Mouse (Mus musculus): ENCODE results near the gene Six4. TPM values are rescaled to one million over a fixed set of nuclear protein-coding genes. Genes with fewer than 3 reads are reported as not detected.
"Not testable (repeated sequence)": the region's sequence is repeated elsewhere in the genome, so short reads cannot be mapped to it uniquely, and the experiment has no call there.

The Six4 gene
- polyA plus RNA-seq, 1 experiment, result 0.01 TPM

- no peak overlapping the region for H3K27ac ChIP-seq (ENCODE audit: insufficient read depth, low read length)
- H3K4me3 ChIP-seq (ENCODE audit: extremely low read depth, insufficient read depth, insufficient read length), result no peak overlapping the region
- no peaks in the 10 kb centered on the region for H3K36me3 ChIP-seq (ENCODE audit: control insufficient read depth, insufficient read depth, low read length)
- TF ChIP-seq CTCF (IDR thresholded peaks at IDR 0.05; ENCODE audit: extremely low read depth, insufficient read depth, insufficient read length, insufficient replicate concordance), result no peak
- no peak for TF ChIP-seq POLR2A (IDR thresholded peaks at IDR 0.05; ENCODE audit: low read depth, low read length)
- WGBS, result 90% methylated on average over 12 of the region's 12 CpGs
- H3K4me1 ChIP-seq (ENCODE audit: control insufficient read depth, insufficient read depth, insufficient read length), result no peaks in the 10 kb centered on the region
- H3K27me3 ChIP-seq (ENCODE audit: control insufficient read depth, insufficient read depth, low read length), result no peaks in the 10 kb centered on the region
- no peak for DNase-seq (ENCODE audit: low read depth in 1 of 2, low spot score in 2 of 2)
Measured at GRCm38 (mm10) chr12:73103713-73104112, 9.5 kb downstream of the Six4 start.

DNA sequence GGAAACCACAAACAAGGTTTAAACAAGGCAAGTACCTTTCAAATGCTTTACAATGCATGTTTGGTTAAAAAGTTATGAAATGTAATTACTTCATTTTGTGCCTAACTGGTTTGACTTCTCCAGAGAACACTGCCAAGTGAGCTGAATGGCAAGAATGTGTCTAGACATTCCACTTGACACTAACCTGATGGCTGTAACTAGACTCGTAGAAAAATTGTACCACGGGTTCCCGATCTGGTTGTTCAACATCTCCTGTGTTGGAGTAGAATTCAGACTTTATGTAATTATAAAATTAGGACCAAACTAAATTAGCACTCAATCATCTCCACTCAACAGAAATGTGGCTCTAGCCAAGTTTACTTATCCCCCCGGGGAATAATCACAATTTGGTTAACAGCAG, 14.7 kb downstream of the Six4 start:
- TF ChIP-seq POLR2A (IDR thresholded peaks at IDR 0.05; ENCODE audit: low read depth, low read length) (no peak), CTCF (IDR thresholded peaks at IDR 0.05; ENCODE audit: extremely low read depth, insufficient read depth, insufficient read length, insufficient replicate concordance) (no peak)
- 92% methylated on average over 4 of the region's 4 CpGs for WGBS
- Histone ChIP-seq H3K27me3 (ENCODE audit: control insufficient read depth, insufficient read depth, low read length) (no peaks in the 10 kb centered on the region), H3K4me3 (ENCODE audit: extremely low read depth, insufficient read depth, insufficient read length) (no peak overlapping the region), H3K27ac (ENCODE audit: insufficient read depth, low read length) (no peak overlapping the region), H3K36me3 (ENCODE audit: control insufficient read depth, insufficient read depth, low read length) (no peaks in the 10 kb centered on the region), H3K4me1 (ENCODE audit: control insufficient read depth, insufficient read depth, insufficient read length) (no peaks in the 10 kb centered on the region)
- no peak for DNase-seq (ENCODE audit: low read depth in 1 of 2, low spot score in 2 of 2)

DNA sequence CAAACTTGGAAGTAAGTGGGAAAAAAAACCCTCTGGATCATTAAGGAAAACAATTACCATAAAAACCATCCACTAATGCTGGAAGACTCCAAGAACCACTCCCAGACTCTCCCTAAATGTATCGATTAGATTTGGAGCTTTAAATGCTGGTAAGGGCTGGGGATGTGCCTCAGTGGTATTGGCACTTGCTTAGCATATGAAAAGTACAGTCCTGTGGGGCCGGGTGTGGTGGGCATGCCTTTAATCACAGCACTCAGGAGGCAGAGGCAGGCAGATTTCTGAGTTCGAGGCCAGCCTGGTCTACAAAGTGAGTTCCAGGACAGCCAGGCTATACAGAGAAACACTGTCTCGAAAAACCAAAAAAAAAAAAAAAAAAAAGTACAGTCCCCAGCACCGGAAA, 17.1 kb downstream of the Six4 start:
- not testable (repeated sequence) for DNase-seq (ENCODE audit: low read depth in 1 of 2, low spot score in 2 of 2); H3K4me1 ChIP-seq (ENCODE audit: control insufficient read depth, insufficient read depth, insufficient read length); H3K27me3 ChIP-seq (ENCODE audit: control insufficient read depth, insufficient read depth, low read length); H3K27ac ChIP-seq (ENCODE audit: insufficient read depth, low read length); H3K36me3 ChIP-seq (ENCODE audit: control insufficient read depth, insufficient read depth, low read length); H3K4me3 ChIP-seq (ENCODE audit: extremely low read depth, insufficient read depth, insufficient read length)
- WGBS, result 83% methylated on average over 5 of the region's 5 CpGs

- Histone ChIP-seq H3K4me1 (ENCODE audit: control insufficient read depth, insufficient read depth, insufficient read length) (no peaks in the 10 kb centered on the region), H3K27ac (ENCODE audit: insufficient read depth, low read length) (no peak overlapping the region), H3K36me3 (ENCODE audit: control insufficient read depth, insufficient read depth, low read length) (no peaks in the 10 kb centered on the region), H3K4me3 (ENCODE audit: extremely low read depth, insufficient read depth, insufficient read length) (no peak overlapping the region), H3K27me3 (ENCODE audit: control insufficient read depth, insufficient read depth, low read length) (no peaks in the 10 kb centered on the region)
- no peak for TF ChIP-seq POLR2A (IDR thresholded peaks at IDR 0.05; ENCODE audit: low read depth, low read length)
- TF ChIP-seq CTCF (IDR thresholded peaks at IDR 0.05; ENCODE audit: extremely low read depth, insufficient read depth, insufficient read length, insufficient replicate concordance), result no peak
- whole genome bisulfite sequencing, result 58% methylated on average over 2 of the region's 2 CpGs
- DNase-seq (ENCODE audit: low read depth in 1 of 2, low spot score in 2 of 2), result no peak
Measured at GRCm38 (mm10) chr12:73094605-73095004, 18.7 kb downstream of the Six4 start.

GRCm38 (mm10) chr12:73094189-73094588, 19.1 kb downstream of the Six4 start:
- Histone ChIP-seq H3K4me3 (ENCODE audit: extremely low read depth, insufficient read depth, insufficient read length) (no peak overlapping the region), H3K27me3 (ENCODE audit: control insufficient read depth, insufficient read depth, low read length) (no peaks in the 10 kb centered on the region), H3K4me1 (ENCODE audit: control insufficient read depth, insufficient read depth, insufficient read length) (no peaks in the 10 kb centered on the region), H3K36me3 (ENCODE audit: control insufficient read depth, insufficient read depth, low read length) (no peaks in the 10 kb centered on the region), H3K27ac (ENCODE audit: insufficient read depth, low read length) (no peak overlapping the region)
- no peak for TF ChIP-seq CTCF (IDR thresholded peaks at IDR 0.05; ENCODE audit: extremely low read depth, insufficient read depth, insufficient read length, insufficient replicate concordance)
- no peak for TF ChIP-seq POLR2A (IDR thresholded peaks at IDR 0.05; ENCODE audit: low read depth, low read length)
- no peak for DNase-seq (ENCODE audit: low read depth in 1 of 2, low spot score in 2 of 2)
- 85% methylated on average over 2 of the region's 2 CpGs for WGBS

DNA sequence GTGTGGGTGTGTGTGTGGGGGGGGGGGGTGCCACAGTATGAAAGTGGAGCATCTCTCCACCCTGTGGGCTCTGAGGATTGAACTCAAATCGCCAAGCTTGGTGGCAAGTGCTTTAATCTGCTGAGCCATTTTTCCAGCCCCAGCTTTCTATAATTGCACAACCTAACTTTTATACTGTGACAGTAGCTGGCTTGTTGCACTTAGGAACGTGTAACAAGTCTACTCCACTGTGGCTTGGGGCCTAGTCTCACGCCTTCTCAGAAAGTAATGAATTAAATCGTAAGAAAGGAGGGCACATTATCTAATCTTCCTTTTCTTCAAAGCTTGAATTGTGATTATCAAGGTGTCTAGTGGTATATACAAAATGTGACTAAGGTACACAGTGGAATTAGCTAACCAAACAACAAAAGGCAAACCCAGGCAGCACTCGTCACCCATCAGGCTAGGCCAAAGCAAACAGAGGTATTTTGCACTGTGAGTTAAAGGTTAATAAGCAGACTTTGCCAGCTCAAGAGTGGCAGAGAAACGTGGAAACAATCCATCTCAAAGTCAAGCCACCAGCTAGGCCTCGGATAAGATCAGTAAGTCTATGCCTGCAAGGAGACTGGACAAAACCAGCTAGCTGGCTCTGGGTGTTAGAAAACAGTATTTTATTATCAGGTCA, 22.5 kb downstream of the Six4 start:
- no peak for DNase-seq (ENCODE audit: low read depth in 1 of 2, low spot score in 2 of 2)
- H3K4me1 ChIP-seq (ENCODE audit: control insufficient read depth, insufficient read depth, insufficient read length), result no peaks in the 10 kb centered on the region
- H3K27ac ChIP-seq (ENCODE audit: insufficient read depth, low read length), result no peak overlapping the region
- WGBS, result 84% methylated on average over 7 of the region's 7 CpGs
- no peak overlapping the region for H3K4me3 ChIP-seq (ENCODE audit: extremely low read depth, insufficient read depth, insufficient read length)
- TF ChIP-seq POLR2A (IDR thresholded peaks at IDR 0.05; ENCODE audit: low read depth, low read length) (no peak), CTCF (IDR thresholded peaks at IDR 0.05; ENCODE audit: extremely low read depth, insufficient read depth, insufficient read length, insufficient replicate concordance) (no peak)
- H3K27me3 ChIP-seq (ENCODE audit: control insufficient read depth, insufficient read depth, low read length), result no peaks in the 10 kb centered on the region
- H3K36me3 ChIP-seq (ENCODE audit: control insufficient read depth, insufficient read depth, low read length), result no peaks in the 10 kb centered on the region

DNA sequence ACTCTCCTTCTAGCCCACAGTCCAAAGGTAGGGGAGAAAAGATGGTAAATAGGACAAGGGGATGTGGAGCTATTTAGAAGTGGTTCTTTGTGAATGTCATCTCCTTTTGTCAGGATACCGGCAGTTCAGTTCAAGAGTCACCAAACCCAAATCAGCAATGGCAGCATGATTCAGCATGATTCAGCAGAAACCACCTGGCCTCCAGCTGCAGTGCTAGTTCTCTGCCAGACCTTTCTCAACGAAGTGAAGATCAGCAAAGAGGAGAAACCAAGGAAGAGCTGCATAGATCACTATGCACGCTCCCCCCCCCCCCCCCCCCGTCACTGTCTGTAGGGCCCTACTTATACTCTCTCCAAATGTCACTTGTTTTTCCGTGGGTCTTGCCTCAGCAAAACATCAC, 24.3 kb downstream of the Six4 start:
- TF ChIP-seq POLR2A (IDR thresholded peaks at IDR 0.05; ENCODE audit: low read depth, low read length), result no peak
- Histone ChIP-seq H3K4me1 (ENCODE audit: control insufficient read depth, insufficient read depth, insufficient read length) (no peaks in the 10 kb centered on the region), H3K4me3 (ENCODE audit: extremely low read depth, insufficient read depth, insufficient read length) (no peak overlapping the region), H3K36me3 (ENCODE audit: control insufficient read depth, insufficient read depth, low read length) (no peaks in the 10 kb centered on the region), H3K27me3 (ENCODE audit: control insufficient read depth, insufficient read depth, low read length) (no peaks in the 10 kb centered on the region), H3K27ac (ENCODE audit: insufficient read depth, low read length) (no peak overlapping the region)
- 24% methylated on average over 5 of the region's 5 CpGs for WGBS
- DNase-seq (ENCODE audit: low read depth in 1 of 2, low spot score in 2 of 2), result no peak

Measured in spleen, adult 2 months (tissue).